Comparison of ENCODE assay signal across 20 mouse cellular contexts in genomic region chr8:23360061-23360622, GRCm38 (mm10).
DNase-seq lines count a peak whose midpoint lies in the region; ATAC-seq and TF ChIP-seq lines count a peak whose summit lies in the region.
"Had no signal": no experiment of that assay in that cellular context is flagged by ENCODE, and none has a peak within 500 bp of the region (broad histone marks: within the 10 kb centered on the region; RNA-seq: fewer than 3 reads in every experiment).

No protein-coding gene starts in this region.

- no peak for ATAC-seq in heart, embryonic 14.5 days (ENCODE audit: insufficient number of reproducible peaks, insufficient read depth, low FRiP score, low read depth)
- no peak for ATAC-seq in heart, embryonic 12.5 days (ENCODE audit: insufficient number of reproducible peaks, low FRiP score)
- ATAC-seq in forebrain, embryonic 11.5 days (replicated peaks; ENCODE audit: low FRiP score), result peak; percentile 52
- ATAC-seq in midbrain, embryonic 14.5 days (ENCODE audit: low FRiP score, low TSS enrichment), result no peak
- ATAC-seq: activated CD4-positive, CD25-positive, alpha-beta regulatory T cell, adult 4 months; liver, embryonic 12.5 days had no signal

- H3K4me2 ChIP-seq in heart, embryonic 14.5 days (ENCODE audit: low read length), result no peak overlapping the region
- no peak overlapping the region for H3K4me2 ChIP-seq in heart, embryonic 12.5 days
- H3K4me2 ChIP-seq in forebrain, embryonic 11.5 days (ENCODE audit: low read depth, low read length, severe bottlenecking), result no peak overlapping the region
- H3K4me2 ChIP-seq in midbrain, embryonic 14.5 days (ENCODE audit: low read length), result no peak overlapping the region
- H3K4me2 ChIP-seq: hindbrain, embryonic 15.5 days; liver, embryonic 12.5 days; lung, embryonic 14.5 days had no signal

- 52% methylated on average over 12 of the region's 12 CpGs for WGBS in heart, embryonic 14.5 days
- WGBS in heart, embryonic 12.5 days, result 49% methylated on average over 12 of the region's 12 CpGs
- WGBS in forebrain, embryonic 11.5 days, result 28% methylated on average over 12 of the region's 12 CpGs
- WGBS in midbrain, embryonic 14.5 days, result 27% methylated on average over 12 of the region's 12 CpGs

- H3K36me3 ChIP-seq in heart, embryonic 14.5 days (ENCODE audit: control insufficient read depth, insufficient read depth, low read length), result no peaks in the 10 kb centered on the region
- no peaks in the 10 kb centered on the region for H3K36me3 ChIP-seq in heart, embryonic 12.5 days
- H3K36me3 ChIP-seq in forebrain, embryonic 11.5 days (ENCODE audit: control insufficient read depth, insufficient read depth, low read length), result no peaks in the 10 kb centered on the region
- no peaks in the 10 kb centered on the region for H3K36me3 ChIP-seq in midbrain, embryonic 14.5 days (ENCODE audit: control insufficient read depth, insufficient read depth, low read length)
- H3K36me3 ChIP-seq: hindbrain, embryonic 15.5 days; liver, embryonic 12.5 days had no signal

- TF ChIP-seq POLR2A in brain, embryonic 14.5 days (IDR thresholded peaks at IDR 0.05; ENCODE audit: borderline replicate concordance, extremely low read depth, insufficient read depth, insufficient read length, poor library complexity, severe bottlenecking), result no peak

- H3K27me3 ChIP-seq in heart, embryonic 14.5 days (ENCODE audit: control insufficient read depth, insufficient read depth, low read length), result no peaks in the 10 kb centered on the region
- H3K27me3 ChIP-seq in heart, embryonic 12.5 days (replicated peaks), result no peaks in the 10 kb centered on the region
- no peaks in the 10 kb centered on the region for H3K27me3 ChIP-seq in forebrain, embryonic 11.5 days (ENCODE audit: control insufficient read depth, insufficient read depth, low read length)
- H3K27me3 ChIP-seq in midbrain, embryonic 14.5 days (ENCODE audit: control insufficient read depth, insufficient read depth, low read length), result no peaks in the 10 kb centered on the region
- H3K27me3 ChIP-seq: hindbrain, embryonic 15.5 days; liver, embryonic 12.5 days had no signal

- H3K4me3 ChIP-seq in heart, embryonic 14.5 days (ENCODE audit: control insufficient read depth in 1 of 2, insufficient read depth in 1 of 2, low read depth in 1 of 2, low read length in 2 of 2), result no peak overlapping the region
- no peak overlapping the region for H3K4me3 ChIP-seq in heart, embryonic 12.5 days
- no peak overlapping the region for H3K4me3 ChIP-seq in forebrain, embryonic 11.5 days (ENCODE audit: low read depth, low read length)
- H3K4me3 ChIP-seq in midbrain, embryonic 14.5 days (replicated peaks; ENCODE audit: low read depth, low read length), result no peak overlapping the region
- H3K4me3 ChIP-seq: hindbrain, embryonic 15.5 days; left cerebral cortex, adult 2 months; liver, embryonic 12.5 days had no signal

- peaks cover 16% of the 10 kb centered on the region for H3K9me3 ChIP-seq in heart, embryonic 14.5 days (ENCODE audit: control insufficient read depth, low read length)
- peaks cover 8% of the 10 kb centered on the region; the same call in 1 of the 2 replicates for H3K9me3 ChIP-seq in heart, embryonic 12.5 days (replicated peaks)
- peaks cover 5% of the 10 kb centered on the region; the same call in 1 of the 2 replicates for H3K9me3 ChIP-seq in forebrain, embryonic 11.5 days (ENCODE audit: control insufficient read depth, low read length)
- H3K9me3 ChIP-seq in midbrain, embryonic 14.5 days (ENCODE audit: control insufficient read depth, low read length), result peaks cover 12% of the 10 kb centered on the region
- H3K9me3 ChIP-seq: hindbrain, embryonic 15.5 days had no signal

- H3K4me1 ChIP-seq in heart, embryonic 14.5 days (ENCODE audit: control insufficient read depth in 2 of 2, insufficient read depth in 2 of 2, low read length in 2 of 2), result peaks cover 10% of the 10 kb centered on the region in 2 experiments; a peak in 3 of 4 replicates
- peaks cover 5% of the 10 kb centered on the region for H3K4me1 ChIP-seq in heart, embryonic 12.5 days (replicated peaks)
- peaks cover 11% of the 10 kb centered on the region; the same call in 1 of the 2 replicates for H3K4me1 ChIP-seq in forebrain, embryonic 11.5 days (replicated peaks; ENCODE audit: control insufficient read depth, insufficient read depth, low read length)
- peaks cover 4% of the 10 kb centered on the region; the same call in 1 of the 2 replicates for H3K4me1 ChIP-seq in midbrain, embryonic 14.5 days (ENCODE audit: control insufficient read depth, insufficient read depth, low read length)
- H3K4me1 ChIP-seq: liver, embryonic 12.5 days had no signal

- TF ChIP-seq CTCF in brain, embryonic 14.5 days (IDR thresholded peaks at IDR 0.05; ENCODE audit: borderline replicate concordance, extremely low read depth, insufficient read depth, insufficient read length), result no peak

- peak; percentile 68 for DNase-seq in brain, embryonic 14.5 days (ENCODE audit: low read depth)
- peak; percentile 72 for DNase-seq in forebrain, embryonic 11.5 days (ENCODE audit: low spot score)
- peak; percentile 21 for DNase-seq in midbrain, embryonic 14.5 days
- DNase-seq in gastrocnemius, postnatal 10 days, result no peak
- no peak for DNase-seq in gastrocnemius, postnatal 4 days (ENCODE audit: low spot score in 2 of 2)
- DNase-seq: adrenal gland, postnatal 25 days; B cell, adult 2 months; cerebellum, adult 8-10 months; gastrocnemius, postnatal 25 days; kidney, adult 11 months; kidney, postnatal 10 days; lung, embryonic 14.5 days; lung, postnatal 4 days; thymus, postnatal 4 days had no signal

- no peak overlapping the region for H3K9ac ChIP-seq in heart, embryonic 14.5 days (ENCODE audit: low read length)
- H3K9ac ChIP-seq in heart, embryonic 12.5 days, result no peak overlapping the region
- H3K9ac ChIP-seq in forebrain, embryonic 11.5 days (ENCODE audit: low read length), result peak overlapping the region; percentile 1; the same call in 1 of the 2 replicates
- H3K9ac ChIP-seq in midbrain, embryonic 14.5 days (replicated peaks; ENCODE audit: low read length), result no peak overlapping the region
- H3K9ac ChIP-seq: hindbrain, embryonic 15.5 days; liver, embryonic 12.5 days; lung, embryonic 14.5 days had no signal

- H3K27ac ChIP-seq in heart, embryonic 14.5 days (replicated peaks in 1 of 2; ENCODE audit: control insufficient read depth in 1 of 2, insufficient read depth in 1 of 2, low read depth in 2 of 2, low read length in 2 of 2), result 0 out of 4 replicates have a peak overlapping the region, but pooled peaks have one; percentile 9 to 12
- H3K27ac ChIP-seq in heart, embryonic 12.5 days (ENCODE audit: poor library complexity, severe bottlenecking), result no peak overlapping the region
- H3K27ac ChIP-seq in forebrain, embryonic 11.5 days (ENCODE audit: low read depth, low read length), result peak overlapping the region; percentile 94
- 0 out of 2 replicates have a peak overlapping the region, but pooled peaks have one; percentile 13 for H3K27ac ChIP-seq in midbrain, embryonic 14.5 days (replicated peaks; ENCODE audit: low read depth, low read length)
- H3K27ac ChIP-seq: hindbrain, embryonic 15.5 days; left cerebral cortex, adult 2 months; liver, embryonic 12.5 days had no signal

Comparison
In these comparisons a context has a peak if more than half of its experiments do, and no peak if none do; other contexts are left out.
1. DNase-seq: peak in brain, embryonic 14.5 days (single experiment), forebrain, embryonic 11.5 days (single experiment) and midbrain, embryonic 14.5 days (single experiment); none in gastrocnemius, postnatal 10 days (single experiment) and gastrocnemius, postnatal 4 days (0 of 2).